Mouse (Mus musculus) frontal cortex, postnatal 36 days (tissue): ENCODE measurements at regions not wholly inside any gene's neighbourhood (a gene's known extent, or its start where the extent isn't known, plus 50 kb on each side); places are given as distances from the start of the nearest gene placed in this dataset.
A peak's percentile ranks its signal among the peaks of the same experiment; 100 is the strongest.

Experiments used
- DNase-seq, 2 experiments: peaks; one replicate each; pipeline ENCODE4 v3.0.0; 2022; ENCODE audit warnings: low spot score in 2 of 2

- DNase-seq: no peak
These were observed 745.9 kb downstream of the Tmem182 start for GRCm38 (mm10) chr1:41551271-41551670.

- peak in 1 of 2 experiments; percentile 3 for DNase-seq
These were observed 750.2 kb downstream of the Tmem182 start for GRCm38 (mm10) chr1:41555607-41556006.

- no peak for DNase-seq
These were observed 753.8 kb downstream of the Tmem182 start for GRCm38 (mm10) chr1:41559101-41559665.

GRCm38 (mm10) chr1:41559991-41560390, 754.6 kb downstream of the Tmem182 start:
- DNase-seq: no peak

- no peak for DNase-seq
These were observed 798.1 kb downstream of the Tmem182 start for GRCm38 (mm10) chr1:41603471-41603870.

GRCm38 (mm10) chr1:41604996-41605747, 799.8 kb downstream of the Tmem182 start:
- peak in 1 of 2 experiments; percentile 4 for DNase-seq

GRCm38 (mm10) chr1:41605748-41606131, 800.3 kb downstream of the Tmem182 start:
- DNase-seq: peak in 1 of 2 experiments; percentile 3

GRCm38 (mm10) chr1:41610783-41611182, 805.4 kb downstream of the Tmem182 start:
- no peak for DNase-seq

- DNase-seq: no peak
These were observed 846.4 kb downstream of the Tmem182 start for GRCm38 (mm10) chr1:41651804-41652203.

GRCm38 (mm10) chr1:41652210-41652609, 846.8 kb downstream of the Tmem182 start:
- DNase-seq: no peak

GRCm38 (mm10) chr1:41652646-41653427, 847.4 kb downstream of the Tmem182 start:
- DNase-seq: peak; percentile 53 to 63

GRCm38 (mm10) chr1:41674086-41674485, 868.7 kb downstream of the Tmem182 start:
- DNase-seq: no peak

- no peak for DNase-seq
These were observed 869.9 kb downstream of the Tmem182 start for GRCm38 (mm10) chr1:41675345-41675744.

- no peak for DNase-seq
These were observed 900.3 kb downstream of the Tmem182 start for GRCm38 (mm10) chr1:41705692-41706091.

- no peak for DNase-seq
These were observed 937.4 kb downstream of the Tmem182 start for GRCm38 (mm10) chr1:41742644-41743331.

GRCm38 (mm10) chr1:41743332-41743710, 937.9 kb downstream of the Tmem182 start:
- DNase-seq: no peak

- DNase-seq: no peak
These were observed 939.1 kb downstream of the Tmem182 start for GRCm38 (mm10) chr1:41744531-41744930.

- DNase-seq: no peak
These were observed 936.2 kb upstream of the Pou3f3 start for GRCm38 (mm10) chr1:41759366-41759765.
